Mouse (Mus musculus): Measurements from ENCODE around the gene Itga1. TPM values are rescaled to one million over a fixed set of nuclear protein-coding genes. Genes with fewer than 3 reads are reported as not detected.

Gene Itga1
- polyA plus RNA-seq, 1 experiment from 2014 or later, result 6.0 TPM

- no peak overlapping the region for H3K27ac ChIP-seq (replicated peaks)
- no peaks in the 10 kb centered on the region for H3K36me3 ChIP-seq
- H3K4me3 ChIP-seq, result no peak overlapping the region
- WGBS, result 81% methylated on average over 4 of the region's 4 CpGs
- no peak overlapping the region for H3K4me2 ChIP-seq (replicated peaks)
- no peaks in the 10 kb centered on the region for H3K9me3 ChIP-seq
- no peaks in the 10 kb centered on the region for H3K27me3 ChIP-seq
- H3K4me1 ChIP-seq, result no peaks in the 10 kb centered on the region
- H3K9ac ChIP-seq (replicated peaks), result no peak overlapping the region
- ATAC-seq (ENCODE audit: low FRiP score, low read depth), result no peak
These were observed 64.5 kb downstream of the Itga1 start for GRCm38 (mm10) chr13:115037304-115037703.

GRCm38 (mm10) chr13:115035387-115035786 lies 66.4 kb downstream of the Itga1 start:
- ATAC-seq (ENCODE audit: low FRiP score, low read depth), result no peak
- Histone ChIP-seq H3K9ac (replicated peaks) (no peak overlapping the region), H3K4me2 (replicated peaks) (no peak overlapping the region), H3K4me3 (no peak overlapping the region), H3K4me1 (no peaks in the 10 kb centered on the region), H3K36me3 (no peaks in the 10 kb centered on the region), H3K27ac (replicated peaks) (no peak overlapping the region), H3K9me3 (no peaks in the 10 kb centered on the region), H3K27me3 (no peaks in the 10 kb centered on the region)
- 81% methylated on average over 8 of the region's 8 CpGs for WGBS

- no peak for ATAC-seq (ENCODE audit: low FRiP score, low read depth)
- 84% methylated on average over 2 of the region's 2 CpGs for WGBS
- no peaks in the 10 kb centered on the region for H3K9me3 ChIP-seq
These were observed 68.6 kb downstream of the Itga1 start for GRCm38 (mm10) chr13:115033135-115033534.

GRCm38 (mm10) chr13:115031177-115032000 lies 70.4 kb downstream of the Itga1 start:
- Histone ChIP-seq H3K27ac (replicated peaks) (no peak overlapping the region), H3K36me3 (no peaks in the 10 kb centered on the region), H3K4me1 (no peaks in the 10 kb centered on the region), H3K4me3 (no peak overlapping the region), H3K4me2 (replicated peaks) (no peak overlapping the region), H3K27me3 (no peaks in the 10 kb centered on the region), H3K9me3 (no peaks in the 10 kb centered on the region), H3K9ac (replicated peaks) (no peak overlapping the region)
- ATAC-seq (ENCODE audit: low FRiP score, low read depth), result no peak
- WGBS, result 91% methylated on average over 17 of the region's 17 CpGs

More at GRCm38 (mm10) chr13:115033135-115033534, 68.6 kb downstream of the Itga1 start:
- no peak overlapping the region for H3K4me3 ChIP-seq
- no peaks in the 10 kb centered on the region for H3K4me1 ChIP-seq
- no peaks in the 10 kb centered on the region for H3K27me3 ChIP-seq
- H3K27ac ChIP-seq (replicated peaks), result no peak overlapping the region
- H3K4me2 ChIP-seq (replicated peaks), result no peak overlapping the region
- H3K36me3 ChIP-seq, result no peaks in the 10 kb centered on the region
- H3K9ac ChIP-seq (replicated peaks), result no peak overlapping the region

- ATAC-seq (ENCODE audit: low FRiP score, low read depth), result no peak
These were observed 76.4 kb downstream of the Itga1 start for GRCm38 (mm10) chr13:115025394-115025793.

GRCm38 (mm10) chr13:115022117-115022787 lies 79.5 kb downstream of the Itga1 start:
- no peak for ATAC-seq (ENCODE audit: low FRiP score, low read depth)
- Histone ChIP-seq H3K9me3 (no peaks in the 10 kb centered on the region), H3K4me1 (no peaks in the 10 kb centered on the region), H3K4me3 (no peak overlapping the region), H3K36me3 (no peaks in the 10 kb centered on the region), H3K9ac (replicated peaks) (no peak overlapping the region), H3K4me2 (replicated peaks) (no peak overlapping the region), H3K27me3 (no peaks in the 10 kb centered on the region), H3K27ac (replicated peaks) (no peak overlapping the region)
- 90% methylated on average over 6 of the region's 6 CpGs for WGBS

More at GRCm38 (mm10) chr13:115025394-115025793, 76.4 kb downstream of the Itga1 start:
- no peaks in the 10 kb centered on the region for H3K9me3 ChIP-seq
- WGBS, result 82% methylated on average over 3 of the region's 3 CpGs
- H3K4me1 ChIP-seq, result no peaks in the 10 kb centered on the region
- no peak overlapping the region for H3K4me2 ChIP-seq (replicated peaks)
- H3K36me3 ChIP-seq, result no peaks in the 10 kb centered on the region
- H3K9ac ChIP-seq (replicated peaks), result no peak overlapping the region
- H3K4me3 ChIP-seq, result no peak overlapping the region
- no peaks in the 10 kb centered on the region for H3K27me3 ChIP-seq
- no peak overlapping the region for H3K27ac ChIP-seq (replicated peaks)

- Histone ChIP-seq H3K9ac (replicated peaks) (no peak overlapping the region), H3K4me2 (replicated peaks) (no peak overlapping the region), H3K36me3 (no peaks in the 10 kb centered on the region), H3K4me1 (no peaks in the 10 kb centered on the region), H3K9me3 (no peaks in the 10 kb centered on the region), H3K27me3 (no peaks in the 10 kb centered on the region), H3K27ac (replicated peaks) (no peak overlapping the region), H3K4me3 (no peak overlapping the region)
- no peak for ATAC-seq (ENCODE audit: low FRiP score, low read depth)
- 81% methylated on average over 10 of the region's 10 CpGs for WGBS
These were observed 80.4 kb downstream of the Itga1 start for GRCm38 (mm10) chr13:115021411-115021810.

- Histone ChIP-seq H3K36me3 (no peaks in the 10 kb centered on the region), H3K4me2 (replicated peaks) (no peak overlapping the region), H3K4me1 (no peaks in the 10 kb centered on the region), H3K27me3 (no peaks in the 10 kb centered on the region), H3K4me3 (no peak overlapping the region), H3K9me3 (no peaks in the 10 kb centered on the region), H3K9ac (replicated peaks) (no peak overlapping the region), H3K27ac (replicated peaks) (no peak overlapping the region)
- 93% methylated on average over 4 of the region's 4 CpGs for WGBS
- ATAC-seq (ENCODE audit: low FRiP score, low read depth), result no peak
These were observed 81.0 kb downstream of the Itga1 start for GRCm38 (mm10) chr13:115020727-115021126.

- 92% methylated on average over 9 of the region's 9 CpGs for WGBS
- H3K4me1 ChIP-seq, result no peaks in the 10 kb centered on the region
- H3K27me3 ChIP-seq, result no peaks in the 10 kb centered on the region
- H3K4me2 ChIP-seq (replicated peaks), result no peak overlapping the region
- no peak overlapping the region for H3K27ac ChIP-seq (replicated peaks)
- no peak overlapping the region for H3K9ac ChIP-seq (replicated peaks)
- ATAC-seq (ENCODE audit: low FRiP score, low read depth), result no peak
- H3K4me3 ChIP-seq, result no peak overlapping the region
- no peaks in the 10 kb centered on the region for H3K9me3 ChIP-seq
- H3K36me3 ChIP-seq, result no peaks in the 10 kb centered on the region
These were observed 84.2 kb downstream of the Itga1 start for GRCm38 (mm10) chr13:115017545-115017944.

- 60% methylated on average over 6 of the region's 6 CpGs for WGBS
These were observed 90.2 kb downstream of the Itga1 start for GRCm38 (mm10) chr13:115011547-115011946.

GRCm38 (mm10) chr13:115006213-115006835 lies 95.4 kb downstream of the Itga1 start:
- Histone ChIP-seq H3K9me3 (no peaks in the 10 kb centered on the region), H3K36me3 (no peaks in the 10 kb centered on the region), H3K27ac (replicated peaks) (no peak overlapping the region), H3K4me2 (replicated peaks) (no peak overlapping the region), H3K4me3 (no peak overlapping the region), H3K4me1 (peaks cover 7% of the 10 kb centered on the region; the same call in 1 of the 2 replicates), H3K27me3 (no peaks in the 10 kb centered on the region), H3K9ac (replicated peaks) (no peak overlapping the region)
- ATAC-seq (ENCODE audit: low FRiP score, low read depth), result no peak
- 38% methylated on average over 9 of the region's 9 CpGs for WGBS

More at GRCm38 (mm10) chr13:115011547-115011946, 90.2 kb downstream of the Itga1 start:
- H3K9ac ChIP-seq (replicated peaks), result no peak overlapping the region
- no peak overlapping the region for H3K4me2 ChIP-seq (replicated peaks)
- no peak overlapping the region for H3K27ac ChIP-seq (replicated peaks)
- no peaks in the 10 kb centered on the region for H3K27me3 ChIP-seq
- no peaks in the 10 kb centered on the region for H3K9me3 ChIP-seq
- H3K4me3 ChIP-seq, result no peak overlapping the region
- H3K36me3 ChIP-seq, result no peaks in the 10 kb centered on the region
- no peak for ATAC-seq (ENCODE audit: low FRiP score, low read depth)
- peaks cover under 1% of the 10 kb centered on the region; the same call in 1 of the 2 replicates for H3K4me1 ChIP-seq

- 86% methylated on average over 6 of the region's 6 CpGs for WGBS
- no peak for ATAC-seq (ENCODE audit: low FRiP score, low read depth)
- Histone ChIP-seq H3K9ac (replicated peaks) (no peak overlapping the region), H3K27ac (replicated peaks) (no peak overlapping the region), H3K4me2 (replicated peaks) (no peak overlapping the region), H3K4me1 (peaks cover 7% of the 10 kb centered on the region; the same call in 1 of the 2 replicates), H3K36me3 (no peaks in the 10 kb centered on the region), H3K27me3 (no peaks in the 10 kb centered on the region), H3K4me3 (no peak overlapping the region), H3K9me3 (no peaks in the 10 kb centered on the region)
These were observed 96.4 kb downstream of the Itga1 start for GRCm38 (mm10) chr13:115005342-115005741.
